Mouse (Mus musculus): ENCODE measurements around the gene Abhd16b.
"Not testable (repeated sequence)": the region's sequence is repeated elsewhere in the genome, so short reads cannot be mapped to it uniquely, and the experiment has no call there.

Abhd16b gene

GRCm38 (mm10) chr2:181487338-181488277 lies 5.4 kb upstream of the Abhd16b start:
- DNase-seq (ENCODE audit: low spot score) = no peak

- DNase-seq (ENCODE audit: low spot score) = no peak
These were observed 1.4 kb upstream of the Abhd16b start for GRCm38 (mm10) chr2:181491432-181492205.

- no peak for DNase-seq (ENCODE audit: low spot score)
These were observed 800 bp upstream of the Abhd16b start for GRCm38 (mm10) chr2:181492206-181492605.

- no peak for DNase-seq (ENCODE audit: low spot score)
These were observed 1.4 kb downstream of the Abhd16b start for GRCm38 (mm10) chr2:181494266-181494945.

GRCm38 (mm10) chr2:181495845-181496244 lies 2.8 kb downstream of the Abhd16b start:
- DNase-seq (ENCODE audit: low spot score) = not testable (repeated sequence)

- peak; percentile 56 for DNase-seq (ENCODE audit: low spot score)
These were observed 3.3 kb downstream of the Abhd16b start for GRCm38 (mm10) chr2:181496281-181496680.

- DNase-seq (ENCODE audit: low spot score) = peak; percentile 79
These were observed 4.0 kb downstream of the Abhd16b start, which contains the start of gene Tpd52l2 for GRCm38 (mm10) chr2:181496831-181497547. Gene Tpd52l2, plus strand, starts transcription at chr2:181497142.

GRCm38 (mm10) chr2:181497548-181497875 lies 4.5 kb downstream of the Abhd16b start:
- peak; percentile 31 for DNase-seq (ENCODE audit: low spot score)

- DNase-seq (ENCODE audit: low spot score) = no peak
These were observed 5.6 kb downstream of the Abhd16b start for GRCm38 (mm10) chr2:181498644-181499043.

GRCm38 (mm10) chr2:181509191-181509590 lies 16.2 kb downstream of the Abhd16b start:
- DNase-seq (ENCODE audit: low spot score) = no peak

GRCm38 (mm10) chr2:181511231-181511630 lies 18.2 kb downstream of the Abhd16b start:
- DNase-seq (ENCODE audit: low spot score) = no peak

GRCm38 (mm10) chr2:181519201-181519600 lies 26.2 kb downstream of the Abhd16b start:
- no peak for DNase-seq (ENCODE audit: low spot score)

- DNase-seq (ENCODE audit: low spot score) = peak; percentile 90
These were observed 27.3 kb downstream of the Abhd16b start, which contains the start of gene Dnajc5 for GRCm38 (mm10) chr2:181520118-181520935. Gene Dnajc5, plus strand, starts transcription at chr2:181520485.

GRCm38 (mm10) chr2:181520936-181521227 lies 27.9 kb downstream of the Abhd16b start:
- DNase-seq (ENCODE audit: low spot score) = no peak

- DNase-seq (ENCODE audit: low spot score) = no peak
These were observed 28.5 kb downstream of the Abhd16b start for GRCm38 (mm10) chr2:181521491-181521890.

- no peak for DNase-seq (ENCODE audit: low spot score)
These were observed 29.8 kb downstream of the Abhd16b start for GRCm38 (mm10) chr2:181522811-181523210.

GRCm38 (mm10) chr2:181525526-181525925 lies 32.5 kb downstream of the Abhd16b start:
- DNase-seq (ENCODE audit: low spot score) = no peak

GRCm38 (mm10) chr2:181529076-181529475 lies 36.1 kb downstream of the Abhd16b start:
- DNase-seq (ENCODE audit: low spot score) = no peak

GRCm38 (mm10) chr2:181532589-181532988 lies 39.6 kb downstream of the Abhd16b start:
- DNase-seq (ENCODE audit: low spot score) = no peak

GRCm38 (mm10) chr2:181536410-181536809 lies 43.4 kb downstream of the Abhd16b start:
- no peak for DNase-seq (ENCODE audit: low spot score)

All from ovary, postnatal 14 days (tissue).